Mouse (Mus musculus): ENCODE data around the gene Tnrc18.

GRCm38 (mm10) chr5:142702511-142703138 is 114.8 kb downstream of the Tnrc18 start:
- no peak for TF ChIP-seq CTCF (conservative IDR thresholded peaks at IDR 0.05; ENCODE audit: low read length)
- no peak for TF ChIP-seq NANOG (IDR thresholded peaks at IDR 0.05; ENCODE audit: borderline replicate concordance, low read length)
- TF ChIP-seq POU5F1 (IDR thresholded peaks at IDR 0.05; ENCODE audit: borderline replicate concordance, low read length) = no peak

Data from E14TG2a.4 (cell line).